Mouse (Mus musculus) urinary bladder, postnatal 14 days (tissue): ENCODE data around the gene Slc25a11.

ENCODE experiments used
- DNase-seq: peaks from one replicate; pipeline ENCODE4 v3.0.0; 2021; ENCODE audit warnings: low spot score

Gene Slc25a11

GRCm38 (mm10) chr11:70621972-70622814 is 25.1 kb downstream of the Slc25a11 start:
- no peak for DNase-seq

DNA sequence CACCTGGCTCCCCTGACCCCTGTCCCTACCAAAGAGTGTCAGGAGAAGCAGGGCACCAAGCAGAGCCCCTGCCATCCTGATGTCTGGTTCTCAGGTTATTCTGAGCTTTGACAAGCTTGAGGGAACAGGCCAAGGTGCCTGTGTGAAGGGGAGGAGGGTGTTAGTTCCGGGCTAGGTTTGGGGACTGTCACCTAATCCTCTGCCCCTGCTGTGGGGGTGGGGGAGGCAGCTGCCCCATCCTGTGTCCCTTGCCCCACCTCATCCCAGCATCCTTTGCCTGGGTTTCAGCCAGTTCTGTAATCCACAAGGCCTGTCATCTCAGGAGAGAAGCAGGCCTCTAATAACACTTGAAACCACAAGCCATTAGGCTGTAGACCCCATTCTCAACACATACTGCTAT is 28.2 kb downstream of the Slc25a11 start, which contains the start of gene Chrne:
Gene Chrne (minus strand): TSS at position 116 of the 400 bp plus-strand sequence.
- DNase-seq: no peak

DNA sequence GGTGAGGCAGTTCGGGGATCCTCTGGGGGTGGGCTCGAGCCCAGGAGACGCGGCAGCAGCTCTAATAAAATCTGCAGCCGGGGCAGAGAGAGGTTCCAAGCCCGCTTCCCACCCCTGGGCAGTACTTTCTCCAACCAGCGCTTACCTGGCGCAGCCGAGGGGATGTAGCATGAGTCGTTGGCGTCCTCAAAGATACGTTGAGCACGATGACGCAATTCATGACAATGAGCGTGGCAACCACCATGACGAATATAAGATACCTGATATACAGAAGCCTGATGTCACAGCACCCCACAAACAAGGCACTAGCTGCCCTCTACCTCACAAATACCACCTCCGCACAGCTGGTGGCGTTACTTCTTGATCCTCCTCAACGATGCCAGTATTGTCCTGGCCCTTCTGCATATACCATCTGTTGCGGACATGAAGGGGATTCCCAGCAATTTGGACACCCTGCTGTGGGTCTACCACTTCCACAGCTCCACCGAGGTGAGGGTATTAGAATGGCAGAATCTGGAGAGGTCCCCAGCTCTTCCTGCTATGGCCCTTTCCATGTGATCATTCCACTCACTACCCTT is 31.7 kb downstream of the Slc25a11 start, which contains the start of gene 4930544D05Rik:
Gene 4930544D05Rik (plus strand): TSS at position 333 of the 578 bp plus-strand sequence.
- no peak for DNase-seq

DNA sequence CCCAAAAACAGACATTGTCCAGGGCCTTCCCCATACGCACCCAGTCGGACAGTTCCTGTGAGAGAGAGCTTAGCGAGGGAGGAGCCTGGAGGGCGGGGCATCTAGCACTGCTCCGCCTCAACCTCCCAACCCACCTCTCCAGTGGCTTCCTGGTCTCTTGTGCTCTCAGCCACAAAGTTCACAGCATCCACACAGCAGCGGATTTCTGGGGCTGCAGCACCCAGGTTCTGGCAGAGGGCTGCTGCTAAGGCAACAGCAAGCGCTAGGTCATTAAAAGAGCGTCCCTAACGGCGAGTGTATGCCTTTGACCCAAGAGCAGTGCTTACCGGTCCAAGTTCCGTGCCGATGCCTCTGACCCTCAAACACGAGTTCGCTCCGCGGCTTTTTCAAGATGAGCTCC is 32.2 kb downstream of the Slc25a11 start:
- DNase-seq: peak; percentile 77

DNA sequence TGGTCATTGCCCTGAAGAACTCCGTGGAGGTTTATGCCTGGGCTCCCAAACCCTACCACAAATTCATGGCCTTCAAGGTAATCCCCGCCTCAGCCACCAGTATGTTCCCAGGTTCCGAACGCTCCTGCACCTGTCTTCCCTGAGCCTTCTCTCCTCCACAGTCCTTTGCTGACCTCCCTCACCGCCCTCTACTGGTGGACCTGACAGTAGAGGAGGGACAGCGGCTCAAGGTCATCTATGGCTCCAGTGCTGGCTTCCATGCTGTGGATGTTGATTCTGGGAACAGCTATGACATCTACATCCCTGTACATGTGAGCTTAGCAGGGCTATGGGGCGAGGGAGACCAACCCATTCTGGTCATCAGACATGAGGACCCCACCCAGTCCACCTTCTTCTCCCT is 34.8 kb downstream of the Slc25a11 start:
- DNase-seq: no peak

- no peak for DNase-seq
Measured at GRCm38 (mm10) chr11:70610752-70611151, 36.5 kb downstream of the Slc25a11 start.

GRCm38 (mm10) chr11:70608381-70609066 is 38.8 kb downstream of the Slc25a11 start:
- no peak for DNase-seq

GRCm38 (mm10) chr11:70607611-70608010 is 39.7 kb downstream of the Slc25a11 start:
- DNase-seq: no peak

DNA sequence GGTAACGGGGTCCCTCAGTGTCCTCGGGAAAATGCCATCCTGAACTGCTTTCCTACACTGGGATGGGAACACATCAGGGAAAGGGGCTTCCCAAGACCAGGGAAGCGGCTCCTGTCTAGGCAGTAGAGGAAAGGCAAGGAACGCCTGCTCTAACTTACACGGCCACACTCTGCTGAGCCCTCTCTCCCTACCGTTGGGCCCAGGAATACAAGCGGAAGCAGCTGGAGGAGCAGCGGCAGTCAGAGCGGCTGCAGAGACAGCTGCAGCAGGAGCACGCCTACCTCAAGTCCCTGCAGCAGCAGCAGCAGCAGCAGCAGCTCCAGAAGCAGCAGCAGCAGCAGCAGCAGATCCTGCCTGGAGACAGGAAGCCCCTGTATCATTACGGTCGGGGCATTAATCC is 40.6 kb downstream of the Slc25a11 start:
- DNase-seq: no peak

DNA sequence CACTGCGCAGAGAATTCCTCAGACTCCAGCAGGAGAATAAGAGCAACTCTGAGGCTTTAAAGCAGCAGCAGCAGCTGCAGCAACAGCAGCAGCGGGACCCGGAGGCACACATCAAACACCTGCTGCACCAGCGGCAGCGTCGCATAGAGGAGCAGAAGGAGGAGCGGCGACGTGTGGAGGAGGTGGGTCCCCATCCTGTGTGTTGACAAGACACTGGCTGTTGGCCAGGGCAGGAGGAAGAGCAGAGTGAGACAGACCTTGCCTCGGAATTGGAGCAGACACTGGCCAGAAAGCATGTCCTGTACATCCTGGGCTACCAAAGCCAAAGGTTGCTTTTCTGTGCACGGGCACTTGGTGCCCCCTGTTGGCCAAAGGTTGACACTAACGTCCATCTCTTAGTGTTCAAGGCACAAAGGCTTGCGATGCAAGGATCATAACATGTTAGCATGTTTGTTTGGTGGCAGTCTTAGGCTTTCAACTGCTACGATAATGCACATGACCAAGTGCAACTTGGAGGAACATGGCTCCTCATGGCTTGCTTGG is 42.2 kb downstream of the Slc25a11 start:
- peak; percentile 76 for DNase-seq

DNA sequence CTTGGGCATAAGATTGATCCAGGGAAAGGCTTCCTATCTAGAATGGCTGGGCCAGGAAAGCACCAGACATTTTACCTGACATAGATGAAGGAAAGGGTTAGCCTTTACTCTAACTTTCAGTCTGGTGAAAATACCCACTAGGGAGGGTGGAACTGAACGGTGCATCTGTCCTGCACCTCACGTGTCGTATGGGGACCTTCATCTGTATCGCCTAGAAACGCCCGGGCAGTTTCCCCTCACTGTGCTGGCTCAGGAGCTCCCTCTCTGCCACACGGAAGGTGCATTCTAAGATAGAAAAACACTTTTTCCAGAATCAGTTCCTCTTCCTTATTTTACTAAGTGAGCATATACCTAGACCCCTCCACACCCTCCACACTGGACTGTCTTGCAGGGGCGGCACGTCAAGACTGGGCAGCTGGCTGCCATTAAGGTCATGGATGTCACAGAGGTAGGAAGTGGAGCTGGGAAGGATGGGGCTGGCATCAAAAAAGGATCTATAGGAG is 48.8 kb downstream of the Slc25a11 start:
- DNase-seq: no peak

DNA sequence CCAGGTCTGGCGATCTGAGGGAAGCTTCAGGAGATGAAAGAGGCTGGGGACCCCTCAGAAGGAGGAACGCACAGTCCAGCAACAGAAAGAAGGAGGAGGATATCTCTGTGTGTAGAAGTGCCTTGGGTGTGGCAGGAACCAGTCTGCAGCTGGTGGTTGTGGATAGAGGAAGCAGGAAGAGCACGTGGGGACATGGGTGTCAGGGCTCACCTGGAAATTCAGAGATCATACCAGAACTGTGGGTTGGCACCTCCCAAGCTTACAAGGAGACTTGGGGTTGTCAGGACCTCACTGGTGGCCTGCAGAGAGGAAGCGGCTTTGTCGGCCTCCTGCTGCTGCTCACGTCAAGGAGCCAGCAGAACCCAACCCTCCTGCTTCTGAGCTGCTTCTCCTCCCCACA is 50.0 kb downstream of the Slc25a11 start:
- no peak for DNase-seq

- no peak for DNase-seq
Measured at GRCm38 (mm10) chr11:70596094-70596493, 51.2 kb downstream of the Slc25a11 start.

GRCm38 (mm10) chr11:70595638-70596037 is 51.6 kb downstream of the Slc25a11 start:
- DNase-seq: no peak

DNA sequence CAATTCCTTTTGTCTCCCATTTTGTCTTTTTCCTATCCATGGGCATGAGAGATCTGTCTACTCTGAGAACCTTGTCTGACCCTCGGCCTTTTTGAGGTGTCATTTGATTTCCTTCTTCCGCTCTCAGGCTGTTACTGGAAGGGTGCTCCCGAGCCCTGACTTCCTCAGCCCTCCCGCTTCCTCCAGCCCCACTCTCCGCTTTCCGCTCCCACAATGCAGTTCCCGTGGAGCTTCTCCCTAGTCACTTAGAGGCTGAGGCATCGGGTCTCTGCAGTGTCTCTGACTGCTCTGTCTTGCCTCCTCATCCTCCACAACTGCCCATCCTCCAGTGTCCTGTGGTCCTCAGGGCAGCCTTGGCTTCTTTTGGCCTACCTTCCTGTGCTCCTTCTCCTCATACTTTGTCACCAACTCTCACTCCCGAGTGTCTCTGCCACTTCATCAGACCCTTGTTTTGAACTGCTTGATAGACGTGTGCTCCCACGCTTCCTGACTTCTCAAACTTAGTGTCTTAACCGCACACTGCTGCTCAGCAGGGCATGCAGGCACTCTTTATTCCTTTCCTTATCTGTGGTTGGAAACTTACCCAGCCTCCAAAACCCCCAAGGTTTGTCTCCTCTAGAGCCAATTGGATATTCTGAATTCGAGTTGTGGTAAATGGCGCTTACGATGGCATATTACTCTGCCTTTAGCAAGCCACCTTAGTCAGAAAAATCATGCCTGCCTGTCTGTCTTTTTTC is 52.9 kb downstream of the Slc25a11 start:
- DNase-seq: no peak
